Mouse (Mus musculus) WW6 (cell line): ENCODE measurements around the gene Pip4k2a.
"Not testable (repeated sequence)": the region's sequence is repeated elsewhere in the genome, so short reads cannot be mapped to it uniquely, and the experiment has no call there.

ENCODE experiments used
- DNase-seq: peaks from one replicate; pipeline ENCODE4 v3.0.0-alpha.2; 2013; ENCODE audit warnings: low read depth, low spot score

Gene Pip4k2a

GRCm38 (mm10) chr2:18897742-18898256 is 100.1 kb downstream of the Pip4k2a start:
- no peak for DNase-seq

GRCm38 (mm10) chr2:18896015-18896414 is 101.9 kb downstream of the Pip4k2a start:
- DNase-seq: no peak

GRCm38 (mm10) chr2:18893336-18893735 is 104.6 kb downstream of the Pip4k2a start:
- not testable (repeated sequence) for DNase-seq

GRCm38 (mm10) chr2:18891991-18892537 is 105.9 kb downstream of the Pip4k2a start:
- no peak for DNase-seq

- no peak for DNase-seq
These were observed 107.5 kb downstream of the Pip4k2a start for GRCm38 (mm10) chr2:18890227-18891001.

- no peak for DNase-seq
These were observed 113.6 kb downstream of the Pip4k2a start for GRCm38 (mm10) chr2:18884277-18884676.

GRCm38 (mm10) chr2:18874626-18875025 is 123.3 kb downstream of the Pip4k2a start:
- no peak for DNase-seq

GRCm38 (mm10) chr2:18874063-18874462 is 123.9 kb downstream of the Pip4k2a start:
- no peak for DNase-seq

- DNase-seq: no peak
These were observed 124.5 kb downstream of the Pip4k2a start for GRCm38 (mm10) chr2:18873440-18873839.

- no peak for DNase-seq
These were observed 125.1 kb downstream of the Pip4k2a start for GRCm38 (mm10) chr2:18872797-18873196.

GRCm38 (mm10) chr2:18871087-18871486 is 126.8 kb downstream of the Pip4k2a start:
- no peak for DNase-seq

- no peak for DNase-seq
These were observed 130.9 kb downstream of the Pip4k2a start for GRCm38 (mm10) chr2:18867069-18867468.

GRCm38 (mm10) chr2:18864719-18865118 is 133.2 kb downstream of the Pip4k2a start:
- DNase-seq: no peak

- no peak for DNase-seq
These were observed 136.2 kb downstream of the Pip4k2a start for GRCm38 (mm10) chr2:18861607-18862158.

- no peak for DNase-seq
These were observed 137.2 kb downstream of the Pip4k2a start for GRCm38 (mm10) chr2:18860686-18861085.

GRCm38 (mm10) chr2:18857952-18858351 is 140.0 kb downstream of the Pip4k2a start:
- DNase-seq: no peak

- DNase-seq: no peak
These were observed 141.5 kb downstream of the Pip4k2a start for GRCm38 (mm10) chr2:18856461-18856860.

- DNase-seq: no peak
These were observed 142.7 kb downstream of the Pip4k2a start for GRCm38 (mm10) chr2:18855246-18855645.

- no peak for DNase-seq
These were observed 144.6 kb downstream of the Pip4k2a start for GRCm38 (mm10) chr2:18853345-18853744.

GRCm38 (mm10) chr2:18850657-18851056 is 147.3 kb downstream of the Pip4k2a start:
- no peak for DNase-seq

GRCm38 (mm10) chr2:18848074-18848629 is 149.8 kb downstream of the Pip4k2a start:
- no peak for DNase-seq

GRCm38 (mm10) chr2:18842527-18842926 is 155.4 kb downstream of the Pip4k2a start:
- no peak for DNase-seq
